Mouse (Mus musculus): ENCODE data around the gene Hdac4. TPM values are rescaled to one million over a fixed set of nuclear protein-coding genes. Genes with fewer than 3 reads are reported as not detected.

Hdac4 gene
- polyA plus RNA-seq, 1 experiment from 2014 or later, result 25.6 TPM

- no peaks in the 10 kb centered on the region for H3K9me3 ChIP-seq
- H3K9ac ChIP-seq (replicated peaks), result no peak overlapping the region
- H3K36me3 ChIP-seq, result no peaks in the 10 kb centered on the region
- no peak for ATAC-seq
- no peak overlapping the region for H3K4me3 ChIP-seq (replicated peaks)
- no peaks in the 10 kb centered on the region for H3K27me3 ChIP-seq
- no peak overlapping the region for H3K27ac ChIP-seq
- peaks cover 9% of the 10 kb centered on the region for H3K4me1 ChIP-seq (replicated peaks)
- 84% methylated on average over 3 of the region's 3 CpGs for WGBS
- no peak overlapping the region for H3K4me2 ChIP-seq (replicated peaks)
Measured at GRCm38 (mm10) chr1:92104718-92105117, 90.8 kb downstream of the Hdac4 start.

DNA sequence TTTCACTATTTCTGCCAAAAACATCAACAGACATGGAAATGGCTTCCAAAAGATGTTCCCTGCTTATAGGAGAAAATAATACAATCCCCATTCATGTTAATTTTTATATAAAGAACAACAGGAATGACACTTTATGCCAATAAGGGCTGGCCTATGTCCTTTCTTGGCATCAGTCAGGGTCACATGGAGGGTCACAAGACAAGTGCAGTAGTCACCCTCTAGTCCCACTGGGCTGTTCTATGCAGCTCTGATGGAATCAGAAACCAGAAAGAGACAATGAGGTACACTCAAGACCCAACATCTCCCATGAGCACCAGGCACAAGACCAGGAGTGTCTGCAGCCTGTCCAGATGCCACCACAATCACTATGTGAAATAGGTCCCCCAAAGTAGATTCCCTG, 91.5 kb downstream of the Hdac4 start:
- H3K9ac ChIP-seq (replicated peaks), result no peak overlapping the region
- H3K4me2 ChIP-seq (replicated peaks), result no peak overlapping the region
- no peaks in the 10 kb centered on the region for H3K36me3 ChIP-seq
- peaks cover 15% of the 10 kb centered on the region for H3K4me1 ChIP-seq (replicated peaks)
- no peak overlapping the region for H3K27ac ChIP-seq
- H3K27me3 ChIP-seq, result no peaks in the 10 kb centered on the region
- ATAC-seq, result no peak
- no peaks in the 10 kb centered on the region for H3K9me3 ChIP-seq
- H3K4me3 ChIP-seq (replicated peaks), result no peak overlapping the region

DNA sequence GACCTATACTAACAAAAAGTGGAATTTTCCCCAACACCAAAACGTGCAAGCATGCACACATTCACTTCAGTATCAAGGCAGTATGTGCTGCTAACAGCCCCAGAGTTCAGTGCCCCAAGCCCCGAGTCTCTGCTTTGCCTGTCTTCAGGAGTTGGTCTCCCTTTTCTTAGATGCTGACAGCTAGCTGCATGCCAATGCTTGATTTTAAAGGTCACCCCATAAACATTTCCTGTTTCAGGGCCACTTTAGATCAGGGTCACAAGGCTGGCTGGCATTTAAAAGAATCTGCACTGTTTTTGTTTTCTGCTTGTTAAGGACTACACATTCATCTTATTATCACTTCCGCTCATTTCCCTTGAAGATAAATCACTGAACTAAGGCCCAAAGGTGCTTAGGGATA, 92.1 kb downstream of the Hdac4 start:
- no peak overlapping the region for H3K4me3 ChIP-seq (replicated peaks)
- H3K4me2 ChIP-seq (replicated peaks), result no peak overlapping the region
- peaks cover 15% of the 10 kb centered on the region for H3K4me1 ChIP-seq (replicated peaks)
- H3K36me3 ChIP-seq, result no peaks in the 10 kb centered on the region
- ATAC-seq, result no peak
- no peak overlapping the region for H3K9ac ChIP-seq (replicated peaks)
- no peaks in the 10 kb centered on the region for H3K27me3 ChIP-seq
- H3K9me3 ChIP-seq, result no peaks in the 10 kb centered on the region
- WGBS, result 90% methylated on average over 3 of the region's 3 CpGs
- H3K27ac ChIP-seq, result no peak overlapping the region

GRCm38 (mm10) chr1:92102825-92103224, 92.7 kb downstream of the Hdac4 start:
- Histone ChIP-seq H3K27me3 (no peaks in the 10 kb centered on the region), H3K27ac (no peak overlapping the region)

GRCm38 (mm10) chr1:92100371-92100891, 95.1 kb downstream of the Hdac4 start:
- peak; percentile 34; the same call in 1 of the 2 replicates for ATAC-seq
- no peak overlapping the region for H3K9ac ChIP-seq (replicated peaks)
- no peak overlapping the region for H3K4me2 ChIP-seq (replicated peaks)
- no peaks in the 10 kb centered on the region for H3K27me3 ChIP-seq
- peaks cover 15% of the 10 kb centered on the region for H3K4me1 ChIP-seq (replicated peaks)
- no peaks in the 10 kb centered on the region for H3K9me3 ChIP-seq
- H3K4me3 ChIP-seq (replicated peaks), result no peak overlapping the region
- WGBS, result 67% methylated on average over 4 of the region's 4 CpGs
- H3K36me3 ChIP-seq, result no peaks in the 10 kb centered on the region
- no peak overlapping the region for H3K27ac ChIP-seq

More at GRCm38 (mm10) chr1:92102825-92103224, 92.7 kb downstream of the Hdac4 start:
- 93% methylated on average over 1 of the region's 1 CpGs for WGBS
- no peaks in the 10 kb centered on the region for H3K9me3 ChIP-seq
- peaks cover 15% of the 10 kb centered on the region for H3K4me1 ChIP-seq (replicated peaks)
- no peak overlapping the region for H3K4me2 ChIP-seq (replicated peaks)
- H3K9ac ChIP-seq (replicated peaks), result no peak overlapping the region
- no peak for ATAC-seq
- no peaks in the 10 kb centered on the region for H3K36me3 ChIP-seq
- no peak overlapping the region for H3K4me3 ChIP-seq (replicated peaks)

GRCm38 (mm10) chr1:92099964-92100363, 95.5 kb downstream of the Hdac4 start:
- 84% methylated on average over 4 of the region's 4 CpGs for WGBS
- Histone ChIP-seq H3K27me3 (no peaks in the 10 kb centered on the region), H3K4me1 (replicated peaks) (peaks cover 15% of the 10 kb centered on the region), H3K4me2 (replicated peaks) (no peak overlapping the region), H3K9me3 (no peaks in the 10 kb centered on the region), H3K4me3 (replicated peaks) (no peak overlapping the region), H3K27ac (no peak overlapping the region), H3K9ac (replicated peaks) (no peak overlapping the region), H3K36me3 (no peaks in the 10 kb centered on the region)
- ATAC-seq, result no peak

DNA sequence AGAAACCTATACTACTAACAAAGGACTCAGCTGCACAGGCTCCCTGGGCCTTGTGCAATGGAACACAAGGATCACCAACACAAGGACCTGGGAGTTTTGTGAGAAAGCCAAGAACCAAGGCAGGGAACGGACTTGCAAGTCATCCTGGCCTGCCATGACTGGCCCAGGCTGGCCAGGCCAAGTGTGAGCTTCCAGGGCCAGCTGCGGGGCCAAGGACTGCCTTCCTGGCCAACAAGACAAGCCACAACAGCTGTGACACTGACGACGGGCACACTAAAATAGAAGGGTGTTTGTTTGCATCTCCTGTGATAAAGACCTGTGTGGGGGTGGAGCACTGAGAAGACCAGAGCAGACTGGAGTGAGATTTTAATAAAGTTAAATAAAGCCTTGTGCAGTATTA, 96.0 kb downstream of the Hdac4 start:
- no peak for ATAC-seq
- no peak overlapping the region for H3K9ac ChIP-seq (replicated peaks)
- no peak overlapping the region for H3K4me2 ChIP-seq (replicated peaks)
- peaks cover 15% of the 10 kb centered on the region for H3K4me1 ChIP-seq (replicated peaks)
- no peaks in the 10 kb centered on the region for H3K27me3 ChIP-seq
- no peak overlapping the region for H3K4me3 ChIP-seq (replicated peaks)
- H3K9me3 ChIP-seq, result no peaks in the 10 kb centered on the region
- H3K36me3 ChIP-seq, result no peaks in the 10 kb centered on the region
- H3K27ac ChIP-seq, result no peak overlapping the region
- WGBS, result 85% methylated on average over 4 of the region's 4 CpGs

GRCm38 (mm10) chr1:92098456-92098855, 97.0 kb downstream of the Hdac4 start:
- no peak for ATAC-seq
- no peaks in the 10 kb centered on the region for H3K27me3 ChIP-seq
- no peaks in the 10 kb centered on the region for H3K9me3 ChIP-seq
- 77% methylated on average over 3 of the region's 3 CpGs for WGBS
- no peak overlapping the region for H3K4me2 ChIP-seq (replicated peaks)
- no peak overlapping the region for H3K27ac ChIP-seq
- H3K4me1 ChIP-seq (replicated peaks), result peaks cover 15% of the 10 kb centered on the region
- no peak overlapping the region for H3K4me3 ChIP-seq (replicated peaks)
- H3K9ac ChIP-seq (replicated peaks), result no peak overlapping the region
- no peaks in the 10 kb centered on the region for H3K36me3 ChIP-seq

GRCm38 (mm10) chr1:92096991-92097525, 98.4 kb downstream of the Hdac4 start:
- no peak overlapping the region for H3K27ac ChIP-seq
- 0 out of 2 replicates have a peak overlapping the region, but pooled peaks have one; percentile 23 for H3K9ac ChIP-seq (replicated peaks)
- H3K4me1 ChIP-seq (replicated peaks), result peaks cover 15% of the 10 kb centered on the region
- no peaks in the 10 kb centered on the region for H3K36me3 ChIP-seq
- ATAC-seq, result no peak
- no peaks in the 10 kb centered on the region for H3K27me3 ChIP-seq
- H3K4me2 ChIP-seq (replicated peaks), result no peak overlapping the region
- H3K4me3 ChIP-seq (replicated peaks), result no peak overlapping the region
- H3K9me3 ChIP-seq, result no peaks in the 10 kb centered on the region
- WGBS, result 79% methylated on average over 3 of the region's 3 CpGs

- Histone ChIP-seq H3K4me3 (replicated peaks) (no peak overlapping the region), H3K27me3 (no peaks in the 10 kb centered on the region), H3K4me1 (replicated peaks) (peaks cover 13% of the 10 kb centered on the region), H3K9ac (replicated peaks) (no peak overlapping the region), H3K36me3 (no peaks in the 10 kb centered on the region), H3K4me2 (replicated peaks) (no peak overlapping the region), H3K9me3 (no peaks in the 10 kb centered on the region), H3K27ac (no peak overlapping the region)
- no peak for ATAC-seq
- WGBS, result 85% methylated on average over 4 of the region's 4 CpGs
Measured at GRCm38 (mm10) chr1:92092286-92092685, 103.2 kb downstream of the Hdac4 start.

DNA sequence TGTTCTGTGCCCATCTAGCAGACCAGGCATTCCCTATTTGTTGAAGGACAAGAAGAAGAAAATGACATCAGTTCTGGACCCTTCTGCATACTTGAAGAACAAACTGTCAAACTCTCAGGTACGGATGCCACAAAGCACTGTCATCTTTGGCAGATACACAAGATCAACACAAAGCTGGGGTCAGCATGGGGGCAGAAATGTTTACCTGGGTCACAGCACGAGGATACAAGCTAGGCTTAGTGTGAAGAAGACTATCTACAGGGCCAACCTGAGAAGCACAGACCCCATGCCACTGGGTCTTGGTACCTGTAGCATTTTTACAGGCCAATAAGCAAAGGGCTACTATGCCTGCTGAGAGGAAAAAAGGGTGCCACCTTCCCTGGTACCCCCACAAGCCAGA, 107.7 kb downstream of the Hdac4 start:
- no peak for ATAC-seq
- Histone ChIP-seq H3K4me3 (replicated peaks) (no peak overlapping the region), H3K27ac (no peak overlapping the region), H3K9me3 (no peaks in the 10 kb centered on the region), H3K9ac (replicated peaks) (no peak overlapping the region), H3K36me3 (no peaks in the 10 kb centered on the region), H3K4me1 (replicated peaks) (peaks cover 28% of the 10 kb centered on the region), H3K27me3 (no peaks in the 10 kb centered on the region), H3K4me2 (replicated peaks) (no peak overlapping the region)
- WGBS, result 85% methylated on average over 2 of the region's 2 CpGs

- H3K4me2 ChIP-seq (replicated peaks), result no peak overlapping the region
- H3K4me3 ChIP-seq (replicated peaks), result no peak overlapping the region
- no peak overlapping the region for H3K9ac ChIP-seq (replicated peaks)
- no peaks in the 10 kb centered on the region for H3K9me3 ChIP-seq
- H3K27me3 ChIP-seq, result no peaks in the 10 kb centered on the region
- H3K27ac ChIP-seq, result no peak overlapping the region
- peaks cover 29% of the 10 kb centered on the region for H3K4me1 ChIP-seq (replicated peaks)
- no peak for ATAC-seq
- WGBS, result 90% methylated on average over 2 of the region's 2 CpGs
- H3K36me3 ChIP-seq, result no peaks in the 10 kb centered on the region
Measured at GRCm38 (mm10) chr1:92087343-92087742, 108.2 kb downstream of the Hdac4 start.

- no peak for ATAC-seq
- H3K36me3 ChIP-seq, result no peaks in the 10 kb centered on the region
- no peak overlapping the region for H3K4me3 ChIP-seq (replicated peaks)
- WGBS, result 91% methylated on average over 4 of the region's 4 CpGs
- H3K4me2 ChIP-seq (replicated peaks), result no peak overlapping the region
- H3K4me1 ChIP-seq (replicated peaks), result peaks cover 32% of the 10 kb centered on the region
- H3K9me3 ChIP-seq, result no peaks in the 10 kb centered on the region
- H3K27ac ChIP-seq, result no peak overlapping the region
- no peaks in the 10 kb centered on the region for H3K27me3 ChIP-seq
- no peak overlapping the region for H3K9ac ChIP-seq (replicated peaks)
Measured at GRCm38 (mm10) chr1:92086841-92087240, 108.7 kb downstream of the Hdac4 start.
